Mouse (Mus musculus): ENCODE data around the gene Gm13287. TPM values are rescaled to one million over a fixed set of nuclear protein-coding genes. Genes with fewer than 3 reads are reported as not detected.
"Not testable (repeated sequence)": the region's sequence is repeated elsewhere in the genome, so short reads cannot be mapped to it uniquely, and the experiment has no call there.

Gm13287 gene
- total and polyA plus RNA-seq, 3 experiments, result not detected

DNA sequence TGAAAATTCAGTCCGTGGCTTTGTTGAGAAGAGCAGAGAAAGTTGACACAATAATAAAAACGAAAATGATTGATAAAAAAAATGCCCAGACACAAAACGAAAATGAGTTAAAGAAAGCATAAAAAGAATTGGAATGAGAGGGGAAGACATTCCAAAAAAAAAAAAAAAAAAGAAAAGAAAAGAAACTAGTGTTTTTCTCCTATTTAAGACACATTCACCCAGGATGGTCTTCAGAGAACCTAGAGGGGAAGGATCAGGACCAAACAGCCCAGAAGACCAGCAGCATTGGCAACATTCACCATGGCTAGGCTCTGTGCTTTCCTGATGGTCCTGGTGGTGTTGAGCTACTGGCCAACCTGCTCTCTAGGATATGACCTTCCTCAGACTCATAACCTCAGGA, 12.9 kb downstream of the Gm13287 start, which contains the start of gene Ifna7:
TSS of gene Ifna7 (plus strand) at position 301 of the 400 bp plus-strand sequence.
- peaks cover 2 to 24% of the 10 kb centered on the region in 2 experiments; a peak in 3 of 4 replicates for H3K27me3 ChIP-seq (ENCODE audit: control insufficient read depth in 1 of 2, insufficient read depth in 2 of 2, low read length in 2 of 2)
- H3K79me2 ChIP-seq (ENCODE audit: control insufficient read depth, insufficient read depth, low read length, poor library complexity), result no peaks in the 10 kb centered on the region
- no peak within 1 kb of the TSS for H3K27ac ChIP-seq (ENCODE audit: control insufficient read depth, low read depth, low read length)
- no peak for DNase-seq (ENCODE audit: low read depth, low spot score)
- no peaks in the 10 kb centered on the region for H3K4me1 ChIP-seq (ENCODE audit: control insufficient read depth in 1 of 2, insufficient read depth in 2 of 2, low read length in 2 of 2)
- no peak within 1 kb of the TSS for H3K4me3 ChIP-seq (ENCODE audit: control insufficient read depth in 1 of 2, insufficient read depth in 1 of 2, low read depth in 2 of 2, low read length in 2 of 2)
- no peaks in the 10 kb centered on the region for H3K9me3 ChIP-seq (replicated peaks; ENCODE audit: insufficient read depth, low read length)
- H3K9ac ChIP-seq (ENCODE audit: control insufficient read depth, low read depth, low read length, poor library complexity, severe bottlenecking), result no peak within 1 kb of the TSS
- TF ChIP-seq USF2 (IDR thresholded peaks at IDR 0.05; ENCODE audit: borderline replicate concordance in 1 of 2, insufficient read depth in 1 of 2, low read depth in 1 of 2, low read length in 2 of 2), result no peak
- TF ChIP-seq BHLHE40 (IDR thresholded peaks at IDR 0.05; ENCODE audit: borderline replicate concordance, low read depth, low read length), result no peak
- no peak for TF ChIP-seq CHD2 (IDR thresholded peaks at IDR 0.05; ENCODE audit: low read length)
- TF ChIP-seq SIN3A (IDR thresholded peaks at IDR 0.05; ENCODE audit: low read length), result no peak
- TF ChIP-seq NRF1 (IDR thresholded peaks at IDR 0.05; ENCODE audit: insufficient read depth, low read depth, low read length, poor library complexity, severe bottlenecking), result no peak
- TF ChIP-seq USF1 (IDR thresholded peaks at IDR 0.05; ENCODE audit: low read depth, low read length), result no peak
- TF ChIP-seq ETS1 (IDR thresholded peaks at IDR 0.05; ENCODE audit: low read depth, low read length), result no peak
- TF ChIP-seq HCFC1 (IDR thresholded peaks at IDR 0.05; ENCODE audit: low read depth, low read length), result no peak
- no peak for TF ChIP-seq POLR2AphosphoS5 (IDR thresholded peaks at IDR 0.05; ENCODE audit: borderline replicate concordance, low read depth, low read length)
- TF ChIP-seq MAFK (IDR thresholded peaks at IDR 0.05; ENCODE audit: borderline replicate concordance, low read depth, low read length), result no peak
- no peaks in the 10 kb centered on the region for H3K36me3 ChIP-seq (ENCODE audit: control insufficient read depth in 1 of 2, insufficient read depth in 2 of 2, low read length in 2 of 2)

GRCm38 (mm10) chr4:88819659-88820058, 16.6 kb downstream of the Gm13287 start, which contains the start of gene Ifna11:
TSS of gene Ifna11 (plus strand) at chr4:88819959.
- Histone ChIP-seq H3K9ac (ENCODE audit: control insufficient read depth, low read depth, low read length, poor library complexity, severe bottlenecking) (no peak within 1 kb of the TSS), H3K27me3 (ENCODE audit: control insufficient read depth in 1 of 2, insufficient read depth in 2 of 2, low read length in 2 of 2) (peaks cover 2 to 17% of the 10 kb centered on the region in 2 experiments; a peak in 3 of 4 replicates), H3K36me3 (ENCODE audit: control insufficient read depth in 1 of 2, insufficient read depth in 2 of 2, low read length in 2 of 2) (no peaks in the 10 kb centered on the region), H3K27ac (ENCODE audit: control insufficient read depth, low read depth, low read length) (no peak within 1 kb of the TSS), H3K4me1 (ENCODE audit: control insufficient read depth in 1 of 2, insufficient read depth in 2 of 2, low read length in 2 of 2) (no peaks in the 10 kb centered on the region), H3K9me3 (replicated peaks; ENCODE audit: insufficient read depth, low read length) (no peaks in the 10 kb centered on the region), H3K4me3 (ENCODE audit: control insufficient read depth in 1 of 2, insufficient read depth in 1 of 2, low read depth in 2 of 2, low read length in 2 of 2) (no peak within 1 kb of the TSS), H3K79me2 (ENCODE audit: control insufficient read depth, insufficient read depth, low read length, poor library complexity) (no peaks in the 10 kb centered on the region)
- DNase-seq (ENCODE audit: low read depth, low spot score), result no peak
- TF ChIP-seq POLR2A (IDR thresholded peaks at IDR 0.05; ENCODE audit: control insufficient read depth in 1 of 2, insufficient read depth in 1 of 2, low read depth in 1 of 2, low read length in 2 of 2, poor library complexity in 1 of 2), result no peak

- no peak overlapping the region for H3K9ac ChIP-seq (ENCODE audit: control insufficient read depth, low read depth, low read length, poor library complexity, severe bottlenecking)
- no peak overlapping the region for H3K4me3 ChIP-seq (ENCODE audit: control insufficient read depth in 1 of 2, insufficient read depth in 1 of 2, low read depth in 2 of 2, low read length in 2 of 2)
- peaks cover 0 to 8% of the 10 kb centered on the region in 2 experiments; a peak in 3 of 4 replicates for H3K27me3 ChIP-seq (ENCODE audit: control insufficient read depth in 1 of 2, insufficient read depth in 2 of 2, low read length in 2 of 2)
- H3K27ac ChIP-seq (ENCODE audit: control insufficient read depth, low read depth, low read length), result no peak overlapping the region
- DNase-seq (ENCODE audit: low read depth, low spot score), result peak; percentile 15
- H3K9me3 ChIP-seq (replicated peaks; ENCODE audit: insufficient read depth, low read length), result no peaks in the 10 kb centered on the region
- H3K79me2 ChIP-seq (ENCODE audit: control insufficient read depth, insufficient read depth, low read length, poor library complexity), result no peaks in the 10 kb centered on the region
- H3K4me1 ChIP-seq (ENCODE audit: control insufficient read depth in 1 of 2, insufficient read depth in 2 of 2, low read length in 2 of 2), result no peaks in the 10 kb centered on the region
- no peaks in the 10 kb centered on the region for H3K36me3 ChIP-seq (ENCODE audit: control insufficient read depth in 1 of 2, insufficient read depth in 2 of 2, low read length in 2 of 2)
- TF ChIP-seq SIN3A (IDR thresholded peaks at IDR 0.05; ENCODE audit: low read length) (no peak), CTCF (IDR thresholded peaks at IDR 0.05 in 2 of 3, conservative IDR thresholded peaks at IDR 0.05 in 1 of 3; ENCODE audit: control insufficient read depth in 1 of 3, insufficient read depth in 1 of 3, low read depth in 2 of 3, low read length in 3 of 3, poor library complexity in 1 of 3, severe bottlenecking in 1 of 3) (peak in 2 of 3 experiments; percentile 52 to 55; a peak in 4 of 6 replicates)
Observed at GRCm38 (mm10) chr4:88822995-88823394, 19.9 kb downstream of the Gm13287 start.

DNA sequence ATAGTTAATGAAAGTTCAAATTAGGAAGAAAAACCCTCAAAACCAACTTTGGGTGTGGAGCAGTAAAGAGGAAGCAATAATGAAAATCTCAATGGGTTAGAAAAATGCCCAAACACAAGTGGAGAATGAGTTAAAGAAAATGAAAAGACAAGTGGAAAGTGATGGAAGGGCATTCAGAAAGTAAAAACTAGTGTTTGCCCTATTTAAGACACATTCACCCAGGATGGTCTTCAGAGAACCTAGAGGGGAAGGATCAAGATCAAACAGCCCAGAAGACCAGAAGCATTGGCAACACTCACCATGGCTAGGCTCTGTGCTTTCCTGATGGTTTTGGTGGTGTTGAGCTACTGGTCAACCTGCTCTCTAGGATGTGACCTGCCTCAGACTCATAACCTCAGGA, 24.1 kb downstream of the Gm13287 start, which contains the start of gene Ifna6:
TSS of gene Ifna6 (plus strand) at position 301 of the 400 bp plus-strand sequence.
- not testable (repeated sequence) for DNase-seq (ENCODE audit: low read depth, low spot score); H3K27me3 ChIP-seq (ENCODE audit: control insufficient read depth in 1 of 2, insufficient read depth in 2 of 2, low read length in 2 of 2); H3K27ac ChIP-seq (ENCODE audit: control insufficient read depth, low read depth, low read length); H3K4me1 ChIP-seq (ENCODE audit: control insufficient read depth in 1 of 2, insufficient read depth in 2 of 2, low read length in 2 of 2); H3K4me3 ChIP-seq (ENCODE audit: control insufficient read depth in 1 of 2, insufficient read depth in 1 of 2, low read depth in 2 of 2, low read length in 2 of 2); H3K36me3 ChIP-seq (ENCODE audit: control insufficient read depth in 1 of 2, insufficient read depth in 2 of 2, low read length in 2 of 2); H3K79me2 ChIP-seq (ENCODE audit: control insufficient read depth, insufficient read depth, low read length, poor library complexity); H3K9ac ChIP-seq (ENCODE audit: control insufficient read depth, low read depth, low read length, poor library complexity, severe bottlenecking); H3K9me3 ChIP-seq (replicated peaks; ENCODE audit: insufficient read depth, low read length)
